Comparison of ENCODE assay signal across 1 mouse cellular context in genomic region chr4:108833828-108834114, GRCm38 (mm10).
TF ChIP-seq lines count a peak whose summit lies in the region.

No protein-coding gene starts in this region.

TF ChIP-seq in MEL, 35 proteins besides CTCF, POLR2A, EP300 and RAD21 (continued from another document):
- no peak for TF ChIP-seq ZNF384 (IDR thresholded peaks at IDR 0.05; ENCODE audit: low read depth, low read length)
- TF ChIP-seq MXI1 (IDR thresholded peaks at IDR 0.05; ENCODE audit: low read depth, low read length), result peak; percentile 59; the same call in 1 of the 2 replicates
- peak; percentile 55; the same call in 1 of the 2 replicates for TF ChIP-seq MYB (IDR thresholded peaks at IDR 0.05; ENCODE audit: low read depth, low read length)
- TF ChIP-seq MYC (IDR thresholded peaks at IDR 0.05; ENCODE audit: low read depth, low read length), result no peak
- TF ChIP-seq NELFE (IDR thresholded peaks at IDR 0.05; ENCODE audit: low read depth, low read length), result 0 out of 2 replicates have a peak, but pooled peaks have one; percentile 48
- TF ChIP-seq ZMIZ1 (IDR thresholded peaks at IDR 0.05; ENCODE audit: low read depth, low read length), result no peak
- TF ChIP-seq GABPA (IDR thresholded peaks at IDR 0.05; ENCODE audit: low read depth, low read length), result 0 out of 2 replicates have a peak, but pooled peaks have one; percentile 43
- 0 out of 2 replicates have a peak, but pooled peaks have one; percentile 83 for TF ChIP-seq POLR2AphosphoS5 (IDR thresholded peaks at IDR 0.05; ENCODE audit: borderline replicate concordance, low read depth, low read length)
- TF ChIP-seq ZC3H11A (IDR thresholded peaks at IDR 0.05; ENCODE audit: low read depth, low read length), result no peak
- no peak for TF ChIP-seq CHD1 (IDR thresholded peaks at IDR 0.05; ENCODE audit: low read depth, low read length)
- TF ChIP-seq MAX (IDR thresholded peaks at IDR 0.05; ENCODE audit: low read length), result peak; percentile 7
TF ChIP-seq in MEL: peak in this region for 11.
